Mouse (Mus musculus) ES-E14 (cell line): ENCODE measurements at regions not wholly inside any gene's neighbourhood (a gene's known extent, or its start where the extent isn't known, plus 50 kb on each side); places are given as distances from the start of the nearest gene placed in this dataset.

Experiments used
- DNase-seq: peaks from one replicate; pipeline ENCODE4 v3.0.0-alpha.2; 2013; ENCODE audit warnings: low read depth, low spot score
- H3K27ac ChIP-seq: 2 replicates; pipeline ENCODE4 v1.5.1; 2012; ENCODE audit warnings: low read depth, mild to moderate bottlenecking, low read length, moderate library complexity, mixed read lengths; ENCODE audit not compliant: poor library complexity, insufficient read depth, severe bottlenecking
- H3K36me3 ChIP-seq: 2 replicates; pipeline ENCODE4 v1.6.1; 2012; ENCODE audit warnings: mild to moderate bottlenecking, low read length, moderate library complexity, mixed read lengths; ENCODE audit not compliant: control insufficient read depth, poor library complexity, insufficient read depth, severe bottlenecking
- H3K4me1 ChIP-seq, 2 experiments: fragments of 150-350 bp in 1 of 2; sonication (generic) in 1 of 2; 2 replicates each; pipeline ENCODE4 v1.6.1; 2012; ENCODE audit warnings: low read length in 2 of 2, mild to moderate bottlenecking in 1 of 2, mixed read lengths in 1 of 2; ENCODE audit not compliant: control insufficient read depth in 2 of 2, insufficient read depth in 2 of 2, poor library complexity in 1 of 2
- H3K4me3 ChIP-seq, 2 experiments: fragments of 150-350 bp in 1 of 2; sonication (generic) in 1 of 2; 2 replicates each; pipeline ENCODE4 v1.5.1; 2012; ENCODE audit warnings: low read length in 2 of 2, low read depth in 1 of 2, mild to moderate bottlenecking in 1 of 2, mixed read lengths in 1 of 2; ENCODE audit not compliant: insufficient read depth in 1 of 2, poor library complexity in 1 of 2, severe bottlenecking in 1 of 2
- H3K9ac ChIP-seq: 2 replicates; pipeline ENCODE4 v1.6.1; 2012; ENCODE audit warnings: low read depth, mild to moderate bottlenecking, low read length, mixed read lengths; ENCODE audit not compliant: poor library complexity, insufficient read depth, severe bottlenecking
- H3K9me3 ChIP-seq: fragments of 150-350 bp; sonication (generic); 2 replicates; pipeline ENCODE4 v1.6.1; 2012; ENCODE audit warnings: low read depth, mild to moderate bottlenecking, low read length; ENCODE audit not compliant: control insufficient read depth, insufficient read depth
- CHD2 ChIP-seq: IDR thresholded peaks from 2 replicates; pipeline ENCODE4 v1.6.1; 2014; ENCODE audit warnings: mild to moderate bottlenecking, low read depth, low read length, inconsistent platforms
- HCFC1 ChIP-seq: IDR thresholded peaks from 2 replicates; pipeline ENCODE4 v1.6.1; 2012; ENCODE audit warnings: low read length, inconsistent platforms, borderline replicate concordance; ENCODE audit not compliant: insufficient read depth
- MAFK ChIP-seq: IDR thresholded peaks from 2 replicates; pipeline ENCODE4 v1.6.1; 2014; ENCODE audit warnings: mild to moderate bottlenecking, low read depth, low read length, inconsistent platforms; ENCODE audit not compliant: insufficient read depth
- ZC3H11A ChIP-seq: IDR thresholded peaks from 2 replicates; pipeline ENCODE4 v1.6.1; 2012; ENCODE audit warnings: low read depth, mild to moderate bottlenecking, inconsistent platforms, low read length, borderline replicate concordance
- ZNF384 ChIP-seq: IDR thresholded peaks from 2 replicates; pipeline ENCODE4 v1.6.1; 2012; ENCODE audit warnings: low read depth, low read length, inconsistent platforms
- in situ Hi-C, 2 experiments: fragments of 600-800 bp; cut with MboI; formaldehyde crosslinking; loops; one replicate each; pipeline ENCODE4 v1.15.1; 2025; ENCODE audit warnings: low sequenced_read_pairs in 2 of 2, inconsistent platforms in 1 of 2; ENCODE audit not compliant: unreplicated experiment in 2 of 2

DNA sequence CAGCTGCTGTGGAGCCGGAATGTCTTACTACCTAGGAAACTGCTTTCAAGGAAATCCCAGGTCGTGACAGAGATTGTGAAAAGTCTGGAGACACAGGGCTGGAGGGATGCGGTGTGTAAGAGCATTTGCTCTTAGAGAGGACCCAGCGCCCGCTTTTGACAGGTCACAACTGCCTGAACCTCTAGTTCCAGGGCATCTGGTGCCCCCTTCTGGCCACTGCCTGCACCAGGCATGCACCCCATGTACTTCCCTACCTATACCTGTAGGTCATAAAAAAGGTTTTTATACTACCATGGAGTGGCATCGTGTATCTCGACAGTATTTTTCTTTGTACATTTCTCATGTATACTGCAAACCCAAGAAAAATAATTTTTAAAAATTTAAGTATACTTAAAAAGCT, 314.0 kb downstream of the Bbx start:
- Histone ChIP-seq H3K4me1 (no peaks in the 10 kb centered on the region), H3K4me3 (no peak overlapping the region), H3K36me3 (no peaks in the 10 kb centered on the region), H3K9ac (no peak overlapping the region), H3K27ac (no peak overlapping the region), H3K9me3 (no peaks in the 10 kb centered on the region)
- TF ChIP-seq HCFC1 (no peak), ZC3H11A (peak; percentile 68; the same call in 1 of the 2 replicates), MAFK (no peak)
- peak; percentile 60 for DNase-seq
- in situ Hi-C loops = no loop called here

GRCm38 (mm10) chr16:50122460-50122859, 309.7 kb downstream of the Bbx start:
- no peak for TF ChIP-seq ZC3H11A
- TF ChIP-seq CHD2 = no peak
- TF ChIP-seq MAFK = no peak
- no peak for TF ChIP-seq HCFC1
- TF ChIP-seq ZNF384 = no peak
- H3K36me3 ChIP-seq = no peaks in the 10 kb centered on the region
- H3K4me1 ChIP-seq = no peaks in the 10 kb centered on the region
- in situ Hi-C loops = no loop called here
- H3K9ac ChIP-seq = no peak overlapping the region
- H3K4me3 ChIP-seq = no peak overlapping the region
- H3K9me3 ChIP-seq = no peaks in the 10 kb centered on the region
- H3K27ac ChIP-seq = no peak overlapping the region
- DNase-seq = no peak

GRCm38 (mm10) chr16:50124646-50125045, 307.5 kb downstream of the Bbx start:
- TF ChIP-seq MAFK (no peak), ZC3H11A (no peak), ZNF384 (no peak), HCFC1 (no peak), CHD2 (no peak)
- Histone ChIP-seq H3K36me3 (no peaks in the 10 kb centered on the region), H3K4me1 (no peaks in the 10 kb centered on the region), H3K4me3 (no peak overlapping the region), H3K9ac (no peak overlapping the region), H3K9me3 (no peaks in the 10 kb centered on the region), H3K27ac (no peak overlapping the region)
- in situ Hi-C loops = no loop called here
- DNase-seq = no peak

GRCm38 (mm10) chr16:50125564-50125963, 306.6 kb downstream of the Bbx start:
- Histone ChIP-seq H3K36me3 (no peaks in the 10 kb centered on the region), H3K4me3 (no peak overlapping the region), H3K27ac (no peak overlapping the region), H3K9me3 (no peaks in the 10 kb centered on the region), H3K4me1 (no peaks in the 10 kb centered on the region), H3K9ac (no peak overlapping the region)
- in situ Hi-C loops = no loop called here
- DNase-seq = no peak
- no peak for TF ChIP-seq ZC3H11A
- no peak for TF ChIP-seq CHD2
- TF ChIP-seq MAFK = no peak
- no peak for TF ChIP-seq ZNF384
- no peak for TF ChIP-seq HCFC1

- no peaks in the 10 kb centered on the region for H3K9me3 ChIP-seq
- no peaks in the 10 kb centered on the region for H3K4me1 ChIP-seq
- TF ChIP-seq HCFC1 (no peak), ZC3H11A (no peak), MAFK (no peak), ZNF384 (no peak), CHD2 (no peak)
- no peaks in the 10 kb centered on the region for H3K36me3 ChIP-seq
- H3K27ac ChIP-seq = no peak overlapping the region
- in situ Hi-C loops = no loop called here
- no peak overlapping the region for H3K4me3 ChIP-seq
- H3K9ac ChIP-seq = no peak overlapping the region
- DNase-seq = no peak
Observed at GRCm38 (mm10) chr16:50131406-50131805, 300.8 kb downstream of the Bbx start.
